Mouse (Mus musculus): ENCODE data around the gene Adamts14. TPM values are rescaled to one million over a fixed set of nuclear protein-coding genes. Genes with fewer than 3 reads are reported as not detected.

Adamts14 gene
- total RNA-seq, 2 experiments from 2014 or later: 0.14 to 0.23 TPM

Other genes with a start within 250 kb of the Adamts14 start
- 10 to 100 TPM; 10.2 to 11.4 TPM for gene Pcbd1, start 184.1 kb downstream of the Adamts14 start, total RNA-seq (2021)
- gene Sgpl1, start 125.7 kb downstream of the Adamts14 start, total RNA-seq (2021): 10 to 100 TPM; 22.4 to 25.8 TPM
- under 1 TPM; 0.30 to 0.88 TPM for gene Tbata, start 101.5 kb downstream of the Adamts14 start, total RNA-seq (2021)
- gene Prf1, start 24.4 kb upstream of the Adamts14 start, total RNA-seq (2021): not detected
- 1 to 10 TPM; 6.8 to 8.5 TPM for gene Pald1, start 110.1 kb upstream of the Adamts14 start, total RNA-seq (2021)
- gene Nodal, start 144.5 kb upstream of the Adamts14 start, total RNA-seq (2021): under 1 TPM; 0.23 to 0.26 TPM
- gene Eif4ebp2, start 179.2 kb upstream of the Adamts14 start, total RNA-seq (2021): 10 to 100 TPM; 49.2 to 53.4 TPM
- 10 to 100 TPM; 18.7 to 21.7 TPM for gene Lrrc20, start 202.4 kb upstream of the Adamts14 start, total RNA-seq (2021)